Mouse (Mus musculus) G1E (cell line): Measurements from ENCODE around the gene Astn1.

Experiments used
- CTCF ChIP-seq: IDR thresholded peaks from 2 replicates; pipeline ENCODE4 v1.5.1; 2012; ENCODE audit warnings: low read depth, low read length, inconsistent platforms, mixed read lengths
- GATA1 ChIP-seq: IDR thresholded peaks from 2 replicates; pipeline ENCODE4 v1.6.1; 2012; ENCODE audit warnings: borderline replicate concordance, low read length, inconsistent platforms, mixed read lengths

GRCm38 (mm10) chr1:158414198-158414597 is 52.1 kb downstream of the Astn1 start:
- TF ChIP-seq CTCF: no peak
- TF ChIP-seq GATA1: no peak
